Mouse (Mus musculus) heart, postnatal 0 days (tissue): ENCODE measurements around the gene Mum1. TPM values are rescaled to one million over a fixed set of nuclear protein-coding genes. Genes with fewer than 3 reads are reported as not detected.
A peak's percentile ranks its signal among the peaks of the same experiment; 100 is the strongest.
"Not testable (repeated sequence)": the region's sequence is repeated elsewhere in the genome, so short reads cannot be mapped to it uniquely, and the experiment has no call there.

Experiments
- ATAC-seq: fragments of 200-750 bp; cut with Nextera tagmentation; 2 replicates; pipeline ENCODE4 v1.8.0; 2017; ENCODE audit warnings: low read depth, moderate number of reproducible peaks, moderate library complexity; ENCODE audit not compliant: insufficient read depth
- DNase-seq: peaks from one replicate; pipeline ENCODE4 v3.0.0-alpha.2; 2016; ENCODE audit warnings: low spot score
- H3K27ac ChIP-seq: fragments of 300-500 bp; sonication (generic); 2 replicates; pipeline ENCODE4 v1.5.1; 2014; ENCODE audit warnings: low read depth, mild to moderate bottlenecking
- H3K27me3 ChIP-seq: fragments of 300-500 bp; sonication (generic); 2 replicates; pipeline ENCODE4 v1.6.1; 2014; ENCODE audit warnings: low read length, mixed read lengths; ENCODE audit not compliant: control insufficient read depth, insufficient read depth
- H3K36me3 ChIP-seq: fragments of 300-500 bp; sonication (generic); replicated peaks from 2 replicates; pipeline ENCODE4 v1.6.1; 2014; ENCODE audit warnings: low read length, mixed read lengths; ENCODE audit not compliant: control insufficient read depth, insufficient read depth
- H3K4me1 ChIP-seq: fragments of 300-500 bp; sonication (generic); 2 replicates; pipeline ENCODE4 v1.6.1; 2014; ENCODE audit warnings: antibody characterized with exemption; ENCODE audit not compliant: control insufficient read depth, insufficient read depth
- H3K4me2 ChIP-seq: fragments of 300-500 bp; sonication (generic); 2 replicates; pipeline ENCODE4 v1.6.1; 2014; ENCODE audit warnings: low read depth, mild to moderate bottlenecking, low read length, moderate library complexity
- H3K4me3 ChIP-seq: fragments of 300-500 bp; sonication (generic); 2 replicates; pipeline ENCODE4 v1.5.1; 2014; ENCODE audit warnings: low read depth, low read length
- H3K9ac ChIP-seq: fragments of 300-500 bp; sonication (generic); replicated peaks from 2 replicates; pipeline ENCODE4 v1.6.1; 2014; ENCODE audit warnings: low read depth, low read length, mixed read lengths
- H3K9me3 ChIP-seq: fragments of 300-500 bp; sonication (generic); replicated peaks from 2 replicates; pipeline ENCODE4 v1.6.1; 2016; ENCODE audit warnings: low read length; ENCODE audit not compliant: control insufficient read depth
- CTCF ChIP-seq: IDR thresholded peaks from 2 replicates; pipeline ENCODE4 v1.5.1; 2016; ENCODE audit warnings: antibody characterized with exemption, control low read depth, low read depth
- EP300 ChIP-seq: IDR thresholded peaks from 2 replicates; pipeline ENCODE4 v1.6.1; 2016; ENCODE audit warnings: antibody characterized with exemption, low read depth
- WGBS: fragments of 180-500 bp; shearing (Covaris S2); extraction: QIAGEN DNeasy Blood & Tissue Kit; methylation state at CpG from one replicate; pipeline ENCODE4 v1.1.7; 2014; 5-methylcytosine and 5-hydroxymethylcytosine counted together
- polyA plus RNA-seq: library from polyadenylated mRNA; unstranded; fragments of >200 nt; fragmentation: Nextera tagmentation; extraction: Ambion mirVana; gene quantifications from 2 replicates; pipeline ENCODE4 v1.2.1, GENCODE M21; 2015
- total RNA-seq: library from RNA; depleted of rRNA; stranded (reverse); fragments of >200 nt; gene quantifications from 2 replicates; pipeline ENCODE4 v1.2.3, GENCODE M21; 2014; ENCODE audit warnings: low replicate concordance

The Mum1 gene
- total and polyA plus RNA-seq, 2 experiments from 2014 or later: 18.4 to 59.7 TPM

DNA sequence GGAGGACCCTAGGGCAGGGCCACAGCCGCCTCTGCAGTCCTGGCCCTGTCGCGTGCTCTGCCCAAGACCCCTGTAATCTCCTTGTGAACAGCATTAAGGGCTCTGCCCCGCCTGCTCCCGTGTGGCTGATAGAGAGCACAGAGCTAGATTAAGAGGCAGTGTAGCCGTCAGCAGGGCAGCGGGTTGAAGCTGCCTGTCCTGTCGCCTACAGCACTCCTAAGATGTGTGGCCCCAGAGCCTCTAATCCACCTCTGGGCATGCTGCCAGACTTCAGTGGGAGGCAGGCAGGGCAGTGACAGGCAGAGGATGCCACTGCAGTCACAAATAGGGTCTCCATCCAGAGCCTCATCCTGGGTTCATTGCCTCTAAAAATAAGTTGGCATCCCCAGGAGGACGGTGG is 15.9 kb downstream of the Mum1 start:
- no peak overlapping the region for H3K4me2 ChIP-seq
- DNase-seq: no peak
- no peak overlapping the region for H3K4me3 ChIP-seq
- H3K36me3 ChIP-seq: peaks cover 74% of the 10 kb centered on the region
- no peak overlapping the region for H3K9ac ChIP-seq
- 24% methylated on average over 9 of the region's 9 CpGs for WGBS
- ATAC-seq: peak; percentile 38
- TF ChIP-seq EP300 (no peak), CTCF (no peak)
- peaks cover 5% of the 10 kb centered on the region; the same call in 1 of the 2 replicates for H3K4me1 ChIP-seq
- H3K9me3 ChIP-seq: no peaks in the 10 kb centered on the region
- peak overlapping the region; percentile 48; the same call in 1 of the 2 replicates for H3K27ac ChIP-seq
- H3K27me3 ChIP-seq: no peaks in the 10 kb centered on the region

DNA sequence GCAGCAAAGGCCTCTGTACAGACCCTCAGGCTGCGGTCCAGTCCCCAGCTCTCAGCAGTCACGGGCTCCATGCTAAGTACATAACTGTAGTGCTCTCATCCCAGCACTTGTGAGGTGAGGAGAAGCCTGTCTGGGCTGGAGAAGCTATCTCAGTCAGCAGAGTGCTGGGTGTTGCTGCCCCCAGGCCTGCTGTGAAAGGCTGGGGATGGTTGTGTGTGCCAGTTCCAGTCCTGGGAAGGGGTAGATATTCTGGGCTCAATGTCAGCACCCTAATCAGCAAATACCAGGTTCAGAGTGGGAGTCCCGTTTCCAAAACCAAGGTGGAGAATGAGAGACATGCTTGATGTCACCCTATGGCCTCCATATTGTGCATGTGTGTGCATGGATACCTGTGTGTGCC is 16.4 kb downstream of the Mum1 start:
- Histone ChIP-seq H3K27ac (no peak overlapping the region), H3K27me3 (no peaks in the 10 kb centered on the region), H3K9me3 (no peaks in the 10 kb centered on the region), H3K9ac (no peak overlapping the region), H3K4me1 (peaks cover 5% of the 10 kb centered on the region; the same call in 1 of the 2 replicates), H3K4me2 (no peak overlapping the region), H3K36me3 (peaks cover 69% of the 10 kb centered on the region), H3K4me3 (no peak overlapping the region)
- no peak for ATAC-seq
- no peak for TF ChIP-seq EP300
- TF ChIP-seq CTCF: no peak
- 35% methylated on average over 3 of the region's 3 CpGs for WGBS
- no peak for DNase-seq

- Histone ChIP-seq H3K4me1 (peaks cover 5% of the 10 kb centered on the region; the same call in 1 of the 2 replicates), H3K27ac (no peak overlapping the region), H3K9me3 (no peaks in the 10 kb centered on the region), H3K4me3 (no peak overlapping the region), H3K9ac (no peak overlapping the region), H3K27me3 (no peaks in the 10 kb centered on the region), H3K4me2 (no peak overlapping the region), H3K36me3 (peaks cover 46% of the 10 kb centered on the region)
- 33% methylated on average over 5 of the region's 5 CpGs for WGBS
- ATAC-seq (no peak), DNase-seq (peak; percentile 49)
- TF ChIP-seq EP300: no peak
- TF ChIP-seq CTCF: peak; percentile 36; the same call in 1 of the 2 replicates
Measured at GRCm38 (mm10) chr10:80244791-80245399, 18.7 kb downstream of the Mum1 start.

- Histone ChIP-seq H3K4me3 (no peak overlapping the region), H3K36me3 (peaks cover 39% of the 10 kb centered on the region), H3K27ac (no peak overlapping the region), H3K4me1 (peaks cover 12% of the 10 kb centered on the region), H3K9ac (no peak overlapping the region), H3K9me3 (no peaks in the 10 kb centered on the region), H3K4me2 (no peak overlapping the region), H3K27me3 (no peaks in the 10 kb centered on the region)
- WGBS: 8% methylated on average over 4 of the region's 4 CpGs
- DNase-seq (peak; percentile 83), ATAC-seq (no peak)
- peak; percentile 94 for TF ChIP-seq CTCF
- TF ChIP-seq EP300: no peak
Measured at GRCm38 (mm10) chr10:80245600-80245999, 19.4 kb downstream of the Mum1 start.

DNA sequence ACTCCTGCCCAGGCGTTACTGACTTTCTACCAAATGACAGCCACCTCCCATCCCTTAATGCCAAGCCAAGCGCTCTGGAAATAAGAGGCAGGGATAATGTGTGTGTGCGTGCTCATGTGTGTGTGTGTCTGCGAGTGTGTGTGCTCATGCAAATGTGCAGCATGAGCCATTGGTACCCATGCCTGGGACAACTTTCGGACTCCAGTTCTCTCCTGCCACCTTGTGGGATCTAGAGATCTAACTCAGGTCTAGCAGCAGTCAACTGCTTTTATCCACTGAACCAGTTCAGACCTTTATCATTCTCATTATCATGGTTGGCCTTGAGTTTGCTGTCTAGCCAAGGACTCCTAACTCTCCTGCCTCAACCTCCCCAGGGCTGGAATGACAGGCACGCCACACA is 21.6 kb downstream of the Mum1 start:
- ATAC-seq: no peak
- Histone ChIP-seq H3K36me3 (peaks cover 21% of the 10 kb centered on the region), H3K4me1 (peaks cover 7% of the 10 kb centered on the region; the same call in 1 of the 2 replicates), H3K27ac (no peak overlapping the region), H3K4me3 (no peak overlapping the region), H3K9me3 (no peaks in the 10 kb centered on the region), H3K27me3 (no peaks in the 10 kb centered on the region), H3K4me2 (no peak overlapping the region), H3K9ac (no peak overlapping the region)
- TF ChIP-seq EP300 (no peak), CTCF (peak; percentile 53)
- peak; percentile 46 for DNase-seq
- 52% methylated on average over 6 of the region's 6 CpGs for WGBS

GRCm38 (mm10) chr10:80248437-80248836 is 22.2 kb downstream of the Mum1 start:
- H3K4me3 ChIP-seq: peak overlapping the region; percentile 72
- DNase-seq, ATAC-seq, H3K27me3 ChIP-seq, H3K9ac ChIP-seq, H3K27ac ChIP-seq, H3K9me3 ChIP-seq, H3K4me1 ChIP-seq: not testable (repeated sequence)
- peak overlapping the region; percentile 47 for H3K4me2 ChIP-seq
- 52% methylated on average over 3 of the region's 3 CpGs for WGBS
- H3K36me3 ChIP-seq: peaks cover 20% of the 10 kb centered on the region
